Mouse (Mus musculus) CH12.LX (cell line): ENCODE data around the gene Pcbp2. TPM values are rescaled to one million over a fixed set of nuclear protein-coding genes. Genes with fewer than 3 reads are reported as not detected.

Experiments used
- DNase-seq: peaks from one replicate; pipeline ENCODE4 v3.0.0-alpha.2; 2013; ENCODE audit errors: extremely low read depth
- H3K27ac ChIP-seq: 2 replicates; pipeline ENCODE4 v1.5.1; 2012; ENCODE audit warnings: low read depth, mild to moderate bottlenecking, control low read depth, moderate library complexity; ENCODE audit not compliant: insufficient read depth
- H3K27me3 ChIP-seq: replicated peaks from 2 replicates; pipeline ENCODE3; 2012; ENCODE audit warnings: inconsistent platforms
- H3K36me3 ChIP-seq, 2 experiments: replicated peaks in 1 of 2; 2 replicates each; pipeline versions ENCODE3 to v1.6.1; 2012; ENCODE audit warnings: inconsistent platforms in 1 of 2, low read length in 1 of 2, mild to moderate bottlenecking in 1 of 2, mixed read lengths in 1 of 2, moderate library complexity in 1 of 2; ENCODE audit not compliant: control insufficient read depth in 1 of 2, insufficient read depth in 1 of 2
- H3K4me1 ChIP-seq, 2 experiments: 2 replicates each; pipeline ENCODE4 v1.6.1; 2012; ENCODE audit warnings: inconsistent platforms in 1 of 2, moderate library complexity in 1 of 2; ENCODE audit not compliant: insufficient read depth in 2 of 2, control insufficient read depth in 1 of 2
- H3K4me2 ChIP-seq: 2 replicates; pipeline ENCODE4 v1.6.1; 2012; ENCODE audit warnings: low read depth, mild to moderate bottlenecking, control low read depth; ENCODE audit not compliant: poor library complexity, insufficient read depth, severe bottlenecking
- H3K4me3 ChIP-seq, 3 experiments: fragments of 150-350 bp in 1 of 3; sonication (generic) in 1 of 3; replicated peaks in 1 of 3; 2 replicates each; pipeline versions ENCODE3 to v1.5.1; 2011 to 2012; ENCODE audit warnings: low read depth in 2 of 3, low read length in 2 of 3, mild to moderate bottlenecking in 2 of 3, moderate library complexity in 2 of 3, control low read depth in 1 of 3, improper control_type of control experiment in 1 of 3, inconsistent platforms in 1 of 3, mixed read lengths in 1 of 3; ENCODE audit not compliant: poor library complexity in 1 of 3
- H3K79me2 ChIP-seq: replicated peaks from 2 replicates; pipeline ENCODE4 v1.6.1; 2012; ENCODE audit warnings: mild to moderate bottlenecking, moderate library complexity; ENCODE audit not compliant: control insufficient read depth, poor library complexity, insufficient read depth, severe bottlenecking; ENCODE audit errors: extremely low read depth
- H3K9ac ChIP-seq: 2 replicates; pipeline ENCODE4 v1.6.1; 2012; ENCODE audit warnings: low read depth, mild to moderate bottlenecking, control low read depth, moderate library complexity; ENCODE audit not compliant: insufficient read depth
- H3K9me3 ChIP-seq: replicated peaks from 2 replicates; pipeline ENCODE3; 2012; ENCODE audit warnings: low read length, inconsistent platforms, mixed read lengths
- BHLHE40 ChIP-seq: IDR thresholded peaks from 2 replicates; pipeline ENCODE4 v1.6.1; 2011; ENCODE audit warnings: mild to moderate bottlenecking, low read depth, low read length, improper control_type of control experiment
- CHD2 ChIP-seq: IDR thresholded peaks from 2 replicates; pipeline ENCODE4 v1.6.1; 2011; ENCODE audit warnings: low read length, improper control_type of control experiment
- CTCF ChIP-seq, 2 experiments: IDR thresholded peaks in 1 of 2; conservative IDR thresholded peaks in 1 of 2; 2 replicates each; pipeline ENCODE4 v1.5.1; 2011 to 2012; ENCODE audit warnings: low read depth in 2 of 2, low read length in 2 of 2, improper control_type of control experiment in 1 of 2, inconsistent platforms in 1 of 2, mild to moderate bottlenecking in 1 of 2, moderate library complexity in 1 of 2
- E2F4 ChIP-seq: IDR thresholded peaks from 2 replicates; pipeline ENCODE4 v1.6.1; 2011; ENCODE audit warnings: low read depth, low read length, improper control_type of control experiment; ENCODE audit not compliant: insufficient replicate concordance
- ELF1 ChIP-seq: IDR thresholded peaks from 2 replicates; pipeline ENCODE4 v1.6.1; 2014; ENCODE audit warnings: low read depth, mild to moderate bottlenecking, inconsistent platforms, low read length, improper control_type of control experiment
- EP300 ChIP-seq: IDR thresholded peaks from 2 replicates; pipeline ENCODE4 v1.6.1; 2011; ENCODE audit warnings: low read length, improper control_type of control experiment
- HCFC1 ChIP-seq: IDR thresholded peaks from 2 replicates; pipeline ENCODE4 v1.6.1; 2012; ENCODE audit warnings: low read depth, mild to moderate bottlenecking, inconsistent platforms, low read length, improper control_type of control experiment
- IRF4 ChIP-seq: IDR thresholded peaks from 2 replicates; pipeline ENCODE4 v1.6.1; 2014; ENCODE audit warnings: low read depth, mild to moderate bottlenecking, inconsistent platforms, low read length, improper control_type of control experiment
- JUN ChIP-seq: IDR thresholded peaks from 2 replicates; pipeline ENCODE4 v1.6.1; 2011; ENCODE audit warnings: low read depth, mild to moderate bottlenecking, low read length, improper control_type of control experiment, moderate library complexity; ENCODE audit not compliant: insufficient read depth
- JUND ChIP-seq: conservative IDR thresholded peaks from 2 replicates; pipeline ENCODE4 v1.6.1; 2011; ENCODE audit warnings: low read depth, low read length, improper control_type of control experiment
- KAT2A ChIP-seq: IDR thresholded peaks from 2 replicates; pipeline ENCODE4 v1.6.1; 2012; ENCODE audit warnings: low read length, improper control_type of control experiment, inconsistent platforms; ENCODE audit not compliant: insufficient replicate concordance
- MAFK ChIP-seq: IDR thresholded peaks from 2 replicates; pipeline ENCODE4 v1.6.1; 2011; ENCODE audit warnings: low read length, improper control_type of control experiment; ENCODE audit not compliant: insufficient replicate concordance
- MAX ChIP-seq: IDR thresholded peaks from 2 replicates; pipeline ENCODE4 v1.6.1; 2011; ENCODE audit warnings: low read length, improper control_type of control experiment
- MXI1 ChIP-seq: IDR thresholded peaks from 2 replicates; pipeline ENCODE4 v1.6.1; 2011; ENCODE audit warnings: mild to moderate bottlenecking, low read depth, low read length, improper control_type of control experiment
- NELFE ChIP-seq: IDR thresholded peaks from 2 replicates; pipeline ENCODE4 v1.6.1; 2011; ENCODE audit warnings: low read depth, low read length, improper control_type of control experiment
- NRF1 ChIP-seq: IDR thresholded peaks from 2 replicates; pipeline ENCODE4 v1.6.1; 2014; ENCODE audit warnings: low read depth, mild to moderate bottlenecking, inconsistent platforms, low read length, improper control_type of control experiment, moderate library complexity
- POLR2AphosphoS2 ChIP-seq: IDR thresholded peaks from 2 replicates; pipeline ENCODE4 v1.6.1; 2011; ENCODE audit warnings: low read depth, low read length, improper control_type of control experiment
- SIN3A ChIP-seq: IDR thresholded peaks from 2 replicates; pipeline ENCODE4 v1.6.1; 2012; ENCODE audit warnings: low read length, improper control_type of control experiment, inconsistent platforms
- SMC3 ChIP-seq: IDR thresholded peaks from 2 replicates; pipeline ENCODE4 v1.6.1; 2011; ENCODE audit warnings: low read depth, low read length, improper control_type of control experiment
- TBP ChIP-seq: conservative IDR thresholded peaks from 2 replicates; pipeline ENCODE4 v1.6.1; 2011; ENCODE audit warnings: low read depth, low read length, improper control_type of control experiment
- TCF12 ChIP-seq: IDR thresholded peaks from 2 replicates; pipeline ENCODE4 v1.6.1; 2014; ENCODE audit warnings: low read depth, mild to moderate bottlenecking, inconsistent platforms, low read length, improper control_type of control experiment
- USF2 ChIP-seq: conservative IDR thresholded peaks from 2 replicates; pipeline ENCODE4 v1.6.1; 2011; ENCODE audit warnings: low read depth, low read length, improper control_type of control experiment
- ZC3H11A ChIP-seq: IDR thresholded peaks from 2 replicates; pipeline ENCODE4 v1.6.1; 2012; ENCODE audit warnings: low read depth, mild to moderate bottlenecking, inconsistent platforms, low read length, improper control_type of control experiment
- ZKSCAN1 ChIP-seq: IDR thresholded peaks from 2 replicates; pipeline ENCODE4 v1.6.1; 2012; ENCODE audit warnings: low read depth, inconsistent platforms, low read length, improper control_type of control experiment, borderline replicate concordance
- ZMIZ1 ChIP-seq: IDR thresholded peaks from 2 replicates; pipeline ENCODE4 v1.6.1; 2012; ENCODE audit warnings: low read depth, mild to moderate bottlenecking, inconsistent platforms, low read length, improper control_type of control experiment
- dilution Hi-C: fragments of 300-500 bp; cut with MboI; formaldehyde crosslinking; loops from 2 replicates; pipeline ENCODE4 v1.14.3; 2020; ENCODE audit warnings: low sequenced_read_pairs; ENCODE audit not compliant: extremely low pct_unique_long_range_greater_than_20kb, extremely low pct_ligation_motif_present
- in situ Hi-C: fragments of 300-500 bp; cut with MboI; formaldehyde crosslinking; loops from 3 replicates; pipeline ENCODE4 v1.14.3; 2019; ENCODE audit warnings: low sequenced_read_pairs, low pct_ligation_motif_present, low pct_unique_long_range_greater_than_20kb, mixed read lengths
- polyA plus RNA-seq: library from polyadenylated mRNA; unstranded; fragments of >175 nt; gene quantifications from 2 replicates; pipeline ENCODE4 v1.2.1, GENCODE M21; 2012; ENCODE audit warnings: low read depth; ENCODE audit not compliant: insufficient read length
- total RNA-seq, 2 experiments: library from RNA; depleted of rRNA; stranded (reverse); fragments of 300-350 nt in 1 of 2; fragments of >200 nt in 1 of 2; gene quantifications; 2 replicates each; pipeline ENCODE4 v1.2.3; 2012 to 2014

Gene Pcbp2
- total and polyA plus RNA-seq, 3 experiments = 281 to 1,545 (median 379) TPM

GRCm38 (mm10) chr15:102512010-102512409 is 41.7 kb downstream of the Pcbp2 start:
- in situ Hi-C loops = no loop called here
- Histone ChIP-seq H3K4me2 (no peak overlapping the region), H3K79me2 (no peaks in the 10 kb centered on the region), H3K36me3 (peaks cover 0 to 5% of the 10 kb centered on the region in 2 experiments), H3K27ac (no peak overlapping the region), H3K9ac (no peak overlapping the region), H3K9me3 (no peaks in the 10 kb centered on the region), H3K27me3 (peaks cover 3% of the 10 kb centered on the region)
- DNase-seq = no peak
- TF ChIP-seq USF2 (no peak), SIN3A (no peak), EP300 (no peak), MAFK (no peak), POLR2AphosphoS2 (no peak), HCFC1 (no peak), TCF12 (no peak), E2F4 (no peak), MXI1 (no peak)
- TF ChIP-seq, all 38 proteins: peak for 0
- no peak overlapping the region for H3K4me3 ChIP-seq
- H3K4me1 ChIP-seq = peaks cover 24 to 55% of the 10 kb centered on the region in 2 experiments
- dilution Hi-C loops = no loop called here

GRCm38 (mm10) chr15:102512471-102512870 is 42.1 kb downstream of the Pcbp2 start:
- peaks cover 0 to 3% of the 10 kb centered on the region in 2 experiments for H3K36me3 ChIP-seq
- H3K79me2 ChIP-seq = no peaks in the 10 kb centered on the region
- H3K9ac ChIP-seq = no peak overlapping the region
- no peak overlapping the region for H3K27ac ChIP-seq
- dilution Hi-C loops (no loop called here), in situ Hi-C loops (no loop called here)
- H3K27me3 ChIP-seq = peaks cover 3% of the 10 kb centered on the region
- H3K4me2 ChIP-seq = no peak overlapping the region
- TF ChIP-seq TCF12 = no peak
- TF ChIP-seq ELF1 = no peak
- DNase-seq = no peak
- no peak overlapping the region for H3K4me3 ChIP-seq
- no peaks in the 10 kb centered on the region for H3K9me3 ChIP-seq
- H3K4me1 ChIP-seq = peaks cover 24 to 53% of the 10 kb centered on the region in 2 experiments

- Histone ChIP-seq H3K27me3 (peaks cover 3% of the 10 kb centered on the region), H3K79me2 (no peaks in the 10 kb centered on the region), H3K4me3 (no peak overlapping the region), H3K36me3 (no peaks in the 10 kb centered on the region), H3K27ac (no peak overlapping the region), H3K9me3 (no peaks in the 10 kb centered on the region), H3K4me1 (peaks cover 24 to 50% of the 10 kb centered on the region in 2 experiments), H3K4me2 (0 out of 2 replicates have a peak overlapping the region, but pooled peaks have one; percentile 24), H3K9ac (no peak overlapping the region)
- dilution Hi-C loops (no loop called here), in situ Hi-C loops (no loop called here)
- DNase-seq = peak; percentile 55
- TF ChIP-seq CHD2 (no peak), TCF12 (0 out of 2 replicates have a peak, but pooled peaks have one; percentile 19), BHLHE40 (peak; percentile 63), NELFE (no peak), ZMIZ1 (no peak), NRF1 (no peak), IRF4 (peak; percentile 18; the same call in 1 of the 2 replicates), JUN (no peak), MXI1 (0 out of 2 replicates have a peak, but pooled peaks have one; percentile 32), ZC3H11A (no peak), MAX (peak; percentile 49; the same call in 1 of the 2 replicates), TBP (no peak), ZKSCAN1 (no peak), EP300 (peak; percentile 73), KAT2A (no peak), MAFK (0 out of 2 replicates have a peak, but pooled peaks have one; percentile 25), POLR2AphosphoS2 (no peak), ELF1 (no peak), USF2 (no peak), SMC3 (no peak), CTCF (conservative IDR thresholded peaks at IDR 0.05 in 1 of 2, IDR thresholded peaks at IDR 0.05 in 1 of 2; ENCODE audit: low read depth in 2 of 2, low read length in 2 of 2) (no peak), JUND (peak; percentile 52; the same call in 1 of the 2 replicates)
Observed at GRCm38 (mm10) chr15:102513004-102513403, 42.7 kb downstream of the Pcbp2 start.
